Mouse (Mus musculus) stomach, postnatal 0 days (tissue): ENCODE results near the gene Tmem88. TPM values are rescaled to one million over a fixed set of nuclear protein-coding genes. Genes with fewer than 3 reads are reported as not detected.
A peak's percentile ranks its signal among the peaks of the same experiment; 100 is the strongest.

Source experiments
- ATAC-seq: fragments of 200-750 bp; cut with Nextera tagmentation; 2 replicates; pipeline ENCODE4 v1.8.0; 2017; ENCODE audit not compliant: low FRiP score, low TSS enrichment
- DNase-seq: peaks from one replicate; pipeline ENCODE4 v3.0.0-alpha.2; 2016; ENCODE audit warnings: low spot score
- H3K27ac ChIP-seq: fragments of 300-500 bp; sonication (generic); replicated peaks from 2 replicates; pipeline ENCODE4 v1.5.1; 2014; ENCODE audit warnings: mild to moderate bottlenecking, control low read depth
- H3K27me3 ChIP-seq: fragments of 300-500 bp; sonication (generic); 2 replicates; pipeline ENCODE4 v1.6.1; 2014; ENCODE audit warnings: low read length; ENCODE audit not compliant: control insufficient read depth, insufficient read depth
- H3K36me3 ChIP-seq: fragments of 300-500 bp; sonication (generic); 2 replicates; pipeline ENCODE4 v1.6.1; 2014; ENCODE audit warnings: low read length, mixed read lengths; ENCODE audit not compliant: control insufficient read depth, insufficient read depth
- H3K4me1 ChIP-seq: fragments of 300-500 bp; sonication (generic); replicated peaks from 2 replicates; pipeline ENCODE4 v1.6.1; 2014; ENCODE audit warnings: antibody characterized with exemption; ENCODE audit not compliant: control insufficient read depth, insufficient read depth
- H3K4me2 ChIP-seq: fragments of 300-500 bp; sonication (generic); replicated peaks from 2 replicates; pipeline ENCODE4 v1.6.1; 2014; ENCODE audit warnings: low read depth, mild to moderate bottlenecking, control low read depth, moderate library complexity
- H3K4me3 ChIP-seq: fragments of 300-500 bp; sonication (generic); 2 replicates; pipeline ENCODE4 v1.5.1; 2014; ENCODE audit warnings: low read depth, low read length, control low read depth
- H3K9ac ChIP-seq: fragments of 300-500 bp; sonication (generic); 2 replicates; pipeline ENCODE4 v1.6.1; 2014; ENCODE audit warnings: mild to moderate bottlenecking, low read length, control low read depth, mixed read lengths
- H3K9me3 ChIP-seq: fragments of 300-500 bp; sonication (generic); 2 replicates; pipeline ENCODE4 v1.6.1; 2016; ENCODE audit warnings: low read length; ENCODE audit not compliant: control insufficient read depth
- CTCF ChIP-seq: IDR thresholded peaks from 2 replicates; pipeline ENCODE4 v1.5.1; 2016; ENCODE audit warnings: antibody characterized with exemption, low read depth, mild to moderate bottlenecking, moderate library complexity
- EP300 ChIP-seq: optimal IDR thresholded peaks from 2 replicates; pipeline ENCODE3; 2016; ENCODE audit warnings: antibody characterized with exemption
- WGBS: fragments of 180-500 bp; shearing (Covaris S2); extraction: QIAGEN DNeasy Blood & Tissue Kit; methylation state at CpG from one replicate; pipeline ENCODE4 v1.1.7; 2014; 5-methylcytosine and 5-hydroxymethylcytosine counted together
- polyA plus RNA-seq: library from polyadenylated mRNA; unstranded; fragments of >200 nt; fragmentation: Nextera tagmentation; extraction: Ambion mirVana; gene quantifications from 2 replicates; pipeline ENCODE4 v1.2.1, GENCODE M21; 2015

Gene Tmem88
- polyA plus RNA-seq, 1 experiment from 2014 or later = 17.8 TPM

GRCm38 (mm10) chr11:69366157-69366854 is 31.7 kb downstream of the Tmem88 start:
- Histone ChIP-seq H3K4me1 (peaks cover 22% of the 10 kb centered on the region), H3K4me3 (peak overlapping the region; percentile 98), H3K9ac (peak overlapping the region; percentile 99), H3K4me2 (peak overlapping the region; percentile 96), H3K27me3 (no peaks in the 10 kb centered on the region), H3K27ac (peak overlapping the region; percentile 100), H3K9me3 (no peaks in the 10 kb centered on the region), H3K36me3 (peaks cover 10% of the 10 kb centered on the region)
- DNase-seq (peak; percentile 98), ATAC-seq (peak; percentile 83)
- no peak for TF ChIP-seq EP300
- peak; percentile 45 for TF ChIP-seq CTCF
- WGBS = under 1% methylated on average over 25 of the region's 26 CpGs

GRCm38 (mm10) chr11:69365722-69366121 is 32.3 kb downstream of the Tmem88 start:
- H3K27ac ChIP-seq = peak overlapping the region; percentile 100
- TF ChIP-seq EP300 = no peak
- no peak for TF ChIP-seq CTCF
- ATAC-seq (peak; percentile 38), DNase-seq (peak; percentile 76)
- H3K4me2 ChIP-seq = peak overlapping the region; percentile 96
- H3K4me1 ChIP-seq = peaks cover 22% of the 10 kb centered on the region
- H3K27me3 ChIP-seq = no peaks in the 10 kb centered on the region
- H3K4me3 ChIP-seq = peak overlapping the region; percentile 32
- no peaks in the 10 kb centered on the region for H3K9me3 ChIP-seq
- 15% methylated on average over 6 of the region's 6 CpGs for WGBS
- H3K36me3 ChIP-seq = peaks cover 13% of the 10 kb centered on the region
- H3K9ac ChIP-seq = peak overlapping the region; percentile 68

GRCm38 (mm10) chr11:69364910-69365309 is 33.1 kb downstream of the Tmem88 start:
- peak; percentile 96 for DNase-seq
- H3K9me3 ChIP-seq = no peaks in the 10 kb centered on the region
- H3K27me3 ChIP-seq = no peaks in the 10 kb centered on the region
- peaks cover 21% of the 10 kb centered on the region for H3K36me3 ChIP-seq
- H3K4me3 ChIP-seq = peak overlapping the region; percentile 4; the same call in 1 of the 2 replicates
- H3K27ac ChIP-seq = peak overlapping the region; percentile 100
- no peak for TF ChIP-seq EP300
- TF ChIP-seq CTCF = peak; percentile 20; the same call in 1 of the 2 replicates
- H3K9ac ChIP-seq = peak overlapping the region; percentile 35; the same call in 1 of the 2 replicates
- WGBS = under 1% methylated on average over 6 of the region's 6 CpGs
- peak; percentile 73 for ATAC-seq
- peaks cover 22% of the 10 kb centered on the region for H3K4me1 ChIP-seq
- H3K4me2 ChIP-seq = peak overlapping the region; percentile 96

GRCm38 (mm10) chr11:69364376-69364775 is 33.7 kb downstream of the Tmem88 start:
- H3K27ac ChIP-seq = peak overlapping the region; percentile 100
- H3K4me2 ChIP-seq = peak overlapping the region; percentile 96
- ATAC-seq (no peak), DNase-seq (no peak)
- no peaks in the 10 kb centered on the region for H3K9me3 ChIP-seq
- peak overlapping the region; percentile 19 for H3K9ac ChIP-seq
- H3K36me3 ChIP-seq = peaks cover 24% of the 10 kb centered on the region
- no peak for TF ChIP-seq CTCF
- TF ChIP-seq EP300 = no peak
- no peaks in the 10 kb centered on the region for H3K27me3 ChIP-seq
- H3K4me1 ChIP-seq = peaks cover 22% of the 10 kb centered on the region
- no peak overlapping the region for H3K4me3 ChIP-seq
- 22% methylated on average over 8 of the region's 8 CpGs for WGBS

GRCm38 (mm10) chr11:69362479-69362878 is 35.6 kb downstream of the Tmem88 start:
- TF ChIP-seq EP300 (no peak), CTCF (peak; percentile 53)
- Histone ChIP-seq H3K27me3 (no peaks in the 10 kb centered on the region), H3K4me1 (peaks cover 22% of the 10 kb centered on the region), H3K4me2 (no peak overlapping the region), H3K36me3 (peaks cover 39% of the 10 kb centered on the region), H3K9ac (no peak overlapping the region), H3K27ac (no peak overlapping the region), H3K9me3 (no peaks in the 10 kb centered on the region), H3K4me3 (no peak overlapping the region)
- no peak for DNase-seq
- ATAC-seq = no peak
- WGBS = 60% methylated on average over 2 of the region's 2 CpGs

GRCm38 (mm10) chr11:69362021-69362420 is 36.0 kb downstream of the Tmem88 start:
- H3K36me3 ChIP-seq = peaks cover 43% of the 10 kb centered on the region
- DNase-seq = no peak

More at GRCm38 (mm10) chr11:69362021-69362420, 36.0 kb downstream of the Tmem88 start:
- no peak overlapping the region for H3K4me2 ChIP-seq
- H3K27ac ChIP-seq = no peak overlapping the region
- H3K9ac ChIP-seq = no peak overlapping the region
- peaks cover 20% of the 10 kb centered on the region for H3K4me1 ChIP-seq
- H3K9me3 ChIP-seq = no peaks in the 10 kb centered on the region
- H3K27me3 ChIP-seq = no peaks in the 10 kb centered on the region
- no peak overlapping the region for H3K4me3 ChIP-seq
- no peak for ATAC-seq
- WGBS = 66% methylated on average over 7 of the region's 7 CpGs
- no peak for TF ChIP-seq CTCF
- no peak for TF ChIP-seq EP300
